Mouse (Mus musculus): Measurements from ENCODE around the gene Ninj2.

The Ninj2 gene

DNA sequence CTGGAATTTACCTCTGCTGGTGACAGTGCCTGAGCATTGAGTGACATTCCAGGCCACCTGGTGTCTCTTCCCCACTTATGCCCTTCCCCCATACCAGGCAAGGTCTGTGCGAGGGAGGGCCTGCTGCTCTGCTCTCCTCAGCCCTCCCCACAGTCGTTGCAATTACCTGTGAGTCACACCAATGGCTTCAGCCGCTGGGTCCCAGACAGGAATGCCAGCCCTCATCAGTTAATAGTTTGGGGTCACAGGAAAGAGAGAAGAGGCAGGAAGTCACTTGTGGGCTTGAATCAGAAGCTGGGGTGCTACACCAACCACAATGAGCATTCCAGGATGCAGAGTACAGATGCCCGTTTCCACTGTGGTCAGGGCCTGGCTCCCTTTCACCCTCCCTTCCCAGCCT, 41.6 kb downstream of the Ninj2 start:
- peak; percentile 59 for DNase-seq (ENCODE audit: low read depth, low spot score)

DNA sequence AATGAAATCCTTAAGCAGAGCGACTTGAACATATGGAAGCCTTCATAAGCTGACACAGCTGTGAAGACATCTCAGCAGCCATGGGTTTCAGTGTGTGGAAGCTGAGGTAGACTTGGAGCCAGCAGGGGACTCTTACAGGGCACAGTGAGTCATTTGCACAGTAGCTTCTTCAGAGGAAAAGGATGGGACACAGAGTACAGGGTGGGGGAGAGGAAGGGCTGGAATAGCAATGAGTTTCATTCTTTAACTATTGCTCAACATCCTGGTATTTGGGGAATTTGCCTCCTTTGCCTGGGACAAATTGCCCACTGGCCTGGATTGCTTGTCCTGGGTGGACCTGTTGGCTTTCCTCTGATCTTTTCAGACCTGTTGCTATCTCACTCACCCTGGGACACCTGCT, 52.3 kb downstream of the Ninj2 start:
- no peak for DNase-seq (ENCODE audit: low read depth, low spot score)

DNA sequence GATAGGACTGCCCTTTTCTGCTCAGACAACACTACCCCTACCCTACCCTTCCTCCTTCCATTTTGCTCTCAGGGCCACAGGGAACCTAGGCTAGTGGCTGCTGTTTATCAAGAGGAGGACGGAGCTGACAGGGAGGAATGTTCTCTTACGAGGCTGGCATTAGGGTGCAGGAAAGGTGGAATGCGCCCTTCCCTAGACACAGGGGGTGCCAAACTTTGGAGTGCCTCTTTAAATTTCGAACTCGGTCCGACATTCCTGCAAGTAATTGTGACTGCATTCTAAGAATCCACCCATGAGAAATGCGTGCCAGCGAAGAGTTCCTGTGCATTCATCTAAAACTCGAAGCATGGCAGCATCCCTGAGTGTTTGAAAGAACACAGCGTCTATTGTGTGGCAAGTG, 53.5 kb downstream of the Ninj2 start:
- no peak for DNase-seq (ENCODE audit: low read depth, low spot score)

DNA sequence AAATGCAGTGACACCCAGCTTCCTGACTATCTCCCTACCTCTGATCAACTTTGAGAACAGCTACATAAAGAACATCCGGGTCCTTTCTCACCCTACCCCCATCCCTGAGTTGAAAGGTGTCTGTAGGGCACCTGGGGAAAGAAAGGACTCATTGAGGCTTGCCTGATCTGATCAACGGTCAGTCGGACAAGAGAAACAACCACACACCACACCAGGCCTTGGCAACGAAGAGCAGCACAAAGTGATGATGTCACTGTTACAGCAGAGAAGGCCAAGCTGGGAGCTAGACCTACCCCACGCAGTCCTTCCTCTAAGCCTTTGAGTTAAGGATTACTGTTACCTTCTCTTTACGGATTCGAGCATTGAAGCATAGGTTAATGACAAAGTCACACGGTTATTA, 54.3 kb downstream of the Ninj2 start:
- DNase-seq (ENCODE audit: low read depth, low spot score): no peak

DNA sequence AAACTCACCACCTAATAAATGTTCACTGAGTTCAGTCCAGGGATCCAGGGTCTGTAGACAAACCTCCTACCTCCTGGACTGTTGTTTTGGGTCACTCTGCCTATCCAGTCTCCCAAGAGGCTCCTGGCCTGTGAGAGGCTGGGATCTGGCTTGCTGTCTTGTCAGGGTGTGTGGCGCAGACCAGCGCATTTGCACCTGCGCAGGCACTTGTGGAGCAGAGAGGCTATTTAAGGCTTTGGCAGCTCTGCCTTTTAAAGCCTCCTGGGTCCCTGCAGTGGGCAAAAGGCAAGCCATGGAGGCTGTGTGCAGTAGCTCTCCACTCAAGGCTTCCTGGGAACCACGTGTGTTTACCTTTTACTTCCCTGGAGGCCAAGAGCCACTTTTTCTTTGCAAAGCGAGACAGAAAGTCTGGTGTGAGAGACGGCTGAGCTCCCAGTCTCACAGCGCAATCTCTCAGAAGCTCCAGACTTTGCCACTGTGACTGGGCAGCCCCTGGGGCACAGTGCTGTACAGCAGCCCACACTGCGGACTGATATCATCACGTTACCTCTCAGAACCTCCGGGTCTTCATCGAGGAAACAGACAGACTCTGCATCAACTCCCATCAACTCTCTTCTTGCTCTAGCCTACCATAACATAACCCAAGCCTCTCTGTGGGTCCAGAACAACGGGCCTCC, 55.7 kb downstream of the Ninj2 start:
- no peak for DNase-seq (ENCODE audit: low read depth, low spot score)

DNA sequence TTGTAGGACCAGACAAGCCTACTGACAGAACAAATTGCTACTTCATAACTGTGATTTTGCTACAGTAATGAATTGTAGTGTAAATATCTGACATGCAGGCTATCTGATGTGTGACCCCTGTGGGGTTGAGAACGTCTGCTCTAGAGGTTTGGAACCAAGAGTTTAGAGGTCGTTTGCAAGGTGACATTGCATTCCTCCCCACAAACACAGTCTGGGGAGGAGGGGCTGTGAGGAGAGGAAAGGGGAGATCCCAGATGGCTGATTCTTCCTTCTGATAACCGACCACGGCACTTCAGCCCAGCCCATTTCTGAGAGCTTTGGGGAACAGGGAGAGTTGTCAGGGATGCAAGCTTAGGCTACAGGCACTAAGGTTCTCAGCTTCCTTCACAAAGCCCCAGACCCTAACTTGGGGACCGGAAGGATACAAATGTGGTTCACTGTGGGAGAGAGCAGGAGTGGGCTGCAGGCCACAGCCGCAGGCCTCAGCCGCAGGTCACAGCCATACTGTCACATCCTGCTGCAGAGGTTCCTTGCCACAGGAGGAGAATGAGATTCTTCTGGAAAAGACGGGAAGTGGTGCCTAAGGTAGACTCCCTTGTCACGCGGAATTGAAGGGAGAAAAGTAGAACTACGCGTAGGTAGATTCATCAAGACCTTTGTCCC, 56.4 kb downstream of the Ninj2 start:
- peak; percentile 64 for DNase-seq (ENCODE audit: low read depth, low spot score)

DNA sequence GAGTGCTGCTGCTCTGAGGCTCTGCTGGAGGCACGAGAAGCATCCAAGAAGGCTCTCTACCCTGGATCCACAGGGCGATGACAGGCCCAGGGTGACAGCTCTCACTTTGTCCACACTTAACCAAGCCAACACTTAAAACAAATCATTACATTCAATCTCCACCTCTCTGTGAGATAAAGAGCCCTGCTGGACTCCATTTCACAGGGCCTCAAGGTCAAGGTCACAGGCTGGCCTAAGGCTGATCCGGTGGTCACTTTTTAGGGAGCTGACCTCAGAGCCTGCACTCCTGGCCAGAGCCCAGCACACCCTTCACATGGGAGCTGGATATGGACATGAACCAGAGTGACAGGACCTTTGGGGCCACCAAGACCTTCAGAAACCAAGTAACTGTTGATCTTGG, 57.1 kb downstream of the Ninj2 start:
- no peak for DNase-seq (ENCODE audit: low read depth, low spot score)

DNA sequence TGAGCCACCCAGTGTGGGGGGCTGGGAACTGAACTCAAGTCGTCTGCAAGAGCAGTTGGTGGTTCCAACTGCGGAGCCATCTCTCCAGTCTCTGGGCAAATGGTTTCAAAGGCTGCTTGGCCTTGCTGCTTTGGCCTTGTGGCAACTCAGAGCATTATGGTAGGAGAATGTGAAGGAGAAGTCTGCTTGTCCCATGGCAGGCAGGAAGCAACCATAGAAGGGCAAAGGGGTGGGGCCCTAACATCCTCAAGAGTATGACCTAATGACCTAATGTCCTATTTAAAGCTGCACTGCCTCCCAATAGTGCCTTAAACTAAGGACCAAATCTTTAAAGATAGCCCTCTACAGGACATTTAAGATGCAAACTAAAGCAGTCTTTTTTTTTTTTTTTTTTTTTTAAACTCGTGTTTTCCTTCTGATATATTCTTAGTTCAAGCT, 58.5 kb downstream of the Ninj2 start:
- peak; percentile 51 for DNase-seq (ENCODE audit: low read depth, low spot score)

DNA sequence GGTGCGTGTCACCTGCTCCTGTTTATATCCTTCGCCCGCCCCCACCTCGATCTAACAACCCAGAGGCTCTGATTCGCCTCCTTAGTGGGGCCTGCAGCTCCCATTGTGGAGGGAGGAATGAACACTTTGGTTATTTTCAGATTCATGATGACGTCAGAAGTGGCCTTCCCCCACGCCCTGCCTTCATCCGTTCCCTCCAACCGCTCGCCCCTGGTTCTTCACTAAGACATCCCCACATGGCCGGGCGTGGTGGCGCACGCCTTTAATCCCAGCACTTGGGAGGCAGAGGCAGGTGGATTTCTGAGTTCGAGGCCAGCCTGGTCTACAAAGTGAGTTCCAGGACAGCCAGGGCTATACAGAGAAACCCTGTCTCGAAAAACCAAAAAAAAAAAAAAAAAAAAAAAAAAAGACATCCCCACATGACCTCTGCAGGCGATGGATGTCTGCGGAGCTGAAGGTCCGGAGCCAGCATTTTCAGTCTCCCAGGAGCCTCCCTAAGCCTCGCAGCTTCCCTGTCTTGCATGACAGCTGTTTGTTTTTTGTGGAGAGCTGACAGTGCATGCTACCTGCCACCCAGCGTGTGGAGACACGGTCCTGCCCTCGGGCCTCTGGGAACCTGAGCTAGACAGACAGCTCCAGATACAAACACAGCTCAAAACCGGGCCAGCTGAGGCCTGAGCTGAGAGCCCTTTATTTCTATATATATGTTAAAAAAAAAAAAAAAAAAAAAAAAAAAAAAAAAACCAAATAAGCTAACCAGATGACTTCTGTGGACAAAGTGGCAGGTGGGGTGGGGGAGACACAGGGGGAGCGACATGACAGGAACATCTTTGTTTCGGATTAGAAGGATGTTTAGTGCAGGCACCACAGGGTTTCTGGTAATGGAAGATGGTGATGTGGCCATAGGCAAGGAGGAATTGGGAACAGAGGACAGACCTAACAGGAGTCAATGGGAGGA, 59.9 kb downstream of the Ninj2 start:
- DNase-seq (ENCODE audit: low read depth, low spot score): peak; percentile 52

DNA sequence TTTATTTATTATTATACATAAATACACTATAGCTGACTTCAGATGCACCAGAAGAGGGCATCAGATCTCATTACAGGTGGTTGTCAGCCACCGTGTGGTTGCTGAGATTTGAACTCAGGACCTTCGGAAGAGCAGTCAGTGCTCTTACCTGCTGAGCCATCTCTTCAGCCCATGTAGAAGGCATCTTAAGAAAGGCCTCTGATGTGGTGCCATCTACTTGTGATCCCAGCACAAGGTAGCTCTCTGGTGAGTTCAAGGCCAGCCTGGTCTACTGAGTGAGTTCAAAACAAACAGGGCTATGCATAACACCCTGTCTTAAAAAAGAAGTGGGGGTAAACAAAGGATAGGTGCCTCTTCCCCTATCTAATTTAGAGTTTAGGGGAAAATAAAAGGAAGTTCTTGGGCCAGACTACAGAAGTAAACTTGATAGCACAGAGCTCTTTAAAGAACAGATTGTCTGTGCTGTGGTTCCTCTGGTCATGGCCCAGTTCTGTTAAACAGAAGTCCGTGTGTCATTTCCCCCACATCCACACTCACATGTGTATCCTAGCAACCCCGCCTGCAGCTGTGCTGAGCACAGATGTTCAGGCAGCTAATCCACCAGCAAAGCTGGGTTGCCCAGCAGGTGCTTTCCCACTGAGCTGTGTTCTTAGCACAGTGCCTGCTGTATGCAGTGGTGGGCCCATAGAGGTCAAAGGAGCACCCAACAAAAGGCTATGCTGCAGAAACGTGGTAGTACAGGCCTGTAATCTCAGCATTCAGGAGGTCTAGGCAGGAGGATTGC, 61.6 kb downstream of the Ninj2 start:
- no peak for DNase-seq (ENCODE audit: low read depth, low spot score)

DNA sequence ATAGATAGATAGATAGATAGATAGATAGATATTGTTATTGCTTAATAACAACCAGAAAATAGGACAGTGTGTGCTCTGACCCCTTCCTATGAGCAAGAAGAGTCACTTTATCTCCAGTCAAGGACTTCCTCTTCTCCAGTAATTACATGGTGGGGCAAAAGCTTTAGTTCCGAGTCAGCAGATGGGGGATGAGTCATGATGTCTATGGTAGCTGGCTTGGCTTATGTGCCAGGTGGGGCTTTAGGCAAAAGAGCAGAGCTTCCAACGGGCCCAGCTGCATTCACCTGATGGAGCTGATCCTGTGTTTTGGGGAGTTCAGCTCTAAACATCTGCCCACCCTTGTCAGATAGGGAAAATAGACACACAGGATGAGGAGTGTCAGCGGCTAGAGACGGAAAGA, 62.4 kb downstream of the Ninj2 start:
- DNase-seq (ENCODE audit: low read depth, low spot score): no peak

DNA sequence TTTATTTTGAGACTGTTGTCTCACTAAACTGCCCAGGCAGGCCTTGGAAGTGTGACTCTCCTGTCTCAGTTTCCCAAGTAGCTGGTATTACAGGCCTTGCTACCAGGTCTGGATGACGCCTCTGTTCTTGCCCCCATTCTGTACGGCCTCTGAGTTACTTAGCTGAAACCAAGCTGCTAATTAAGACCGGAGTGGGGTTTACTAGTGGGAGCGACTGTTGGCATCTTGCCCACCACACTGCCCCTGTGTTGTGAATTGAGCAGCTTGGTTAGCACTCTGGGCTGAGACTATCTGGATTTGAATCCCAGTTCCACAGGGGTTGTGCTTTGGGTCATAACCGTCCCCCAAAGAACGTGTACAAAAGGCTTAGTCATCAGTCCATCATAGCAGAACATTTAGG, 64.3 kb downstream of the Ninj2 start:
- no peak for DNase-seq (ENCODE audit: low read depth, low spot score)

DNA sequence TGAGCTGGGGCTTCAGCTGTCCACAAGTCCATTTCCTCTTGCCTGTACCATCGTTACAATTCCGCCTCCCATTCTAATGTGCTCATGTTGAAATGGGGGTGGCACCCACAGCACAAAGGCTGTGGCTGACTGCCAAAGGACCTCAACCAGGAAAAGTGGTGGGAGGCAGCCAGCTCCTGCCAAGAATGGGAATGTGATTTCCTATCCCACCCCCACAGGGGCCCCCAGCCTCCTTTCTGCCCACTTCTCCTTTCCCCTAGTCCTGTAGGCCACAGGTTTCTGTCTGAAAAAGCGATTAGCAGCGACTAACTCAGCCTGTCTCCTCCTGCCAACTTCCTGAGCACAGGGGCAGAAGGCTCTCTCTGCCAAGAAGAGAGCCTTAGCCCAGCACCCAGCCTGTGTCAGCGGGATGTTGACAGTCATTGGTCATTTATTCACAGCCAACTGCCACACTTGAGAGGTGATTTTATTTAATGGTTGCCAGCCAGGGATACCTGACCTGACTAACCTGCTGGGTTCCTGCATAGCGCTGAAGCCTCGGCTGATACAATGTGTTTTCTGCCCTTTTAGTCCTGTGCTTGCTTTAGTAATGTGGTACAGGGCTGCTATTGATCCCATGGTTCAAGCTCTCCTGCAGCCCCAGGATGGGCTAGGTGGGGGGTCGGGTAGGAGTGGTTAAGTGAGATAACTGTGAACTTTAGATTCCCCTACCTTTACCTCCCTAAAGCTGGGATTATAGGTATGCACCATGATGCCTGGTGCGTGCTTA, 66.2 kb downstream of the Ninj2 start:
- no peak for DNase-seq (ENCODE audit: low read depth, low spot score)

DNA sequence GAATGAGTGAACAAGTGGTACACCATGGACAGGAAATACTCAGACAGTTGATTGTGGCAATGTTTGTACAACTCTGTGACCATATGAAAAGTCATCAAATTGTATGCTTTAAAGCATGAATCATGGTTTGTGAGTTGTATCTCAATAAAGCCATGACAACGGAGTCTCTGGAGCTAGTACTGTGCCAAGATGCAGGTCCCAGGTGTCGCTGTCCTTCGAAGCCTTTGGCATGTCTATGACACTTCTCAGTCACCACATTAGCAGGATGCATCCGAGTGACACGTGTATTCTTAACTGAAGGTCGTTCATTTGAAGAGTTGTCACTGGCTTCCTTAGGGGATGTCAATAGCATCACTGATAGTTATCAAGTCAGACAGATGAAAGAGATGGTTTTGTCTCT, 69.8 kb downstream of the Ninj2 start:
- DNase-seq (ENCODE audit: low read depth, low spot score): no peak

DNA sequence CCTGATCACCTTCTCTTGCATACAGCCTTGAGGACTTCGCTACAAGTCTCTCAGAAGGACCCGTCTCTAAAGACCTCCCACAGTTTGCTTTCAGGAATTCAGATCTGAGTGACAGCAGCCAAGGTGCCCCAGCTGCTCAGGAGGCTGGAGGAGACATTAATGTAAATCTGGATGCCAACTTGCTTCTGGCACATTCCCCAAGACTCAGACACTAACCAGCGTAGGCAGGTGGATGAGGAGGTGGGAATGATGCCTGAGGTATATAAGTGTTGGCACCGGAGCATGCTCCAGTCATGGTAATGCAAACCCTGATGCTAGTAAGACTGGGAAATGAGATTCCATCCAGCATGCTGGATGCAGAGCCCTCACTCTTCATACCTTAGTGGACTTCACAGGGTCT, 71.6 kb downstream of the Ninj2 start:
- no peak for DNase-seq (ENCODE audit: low read depth, low spot score)

DNA sequence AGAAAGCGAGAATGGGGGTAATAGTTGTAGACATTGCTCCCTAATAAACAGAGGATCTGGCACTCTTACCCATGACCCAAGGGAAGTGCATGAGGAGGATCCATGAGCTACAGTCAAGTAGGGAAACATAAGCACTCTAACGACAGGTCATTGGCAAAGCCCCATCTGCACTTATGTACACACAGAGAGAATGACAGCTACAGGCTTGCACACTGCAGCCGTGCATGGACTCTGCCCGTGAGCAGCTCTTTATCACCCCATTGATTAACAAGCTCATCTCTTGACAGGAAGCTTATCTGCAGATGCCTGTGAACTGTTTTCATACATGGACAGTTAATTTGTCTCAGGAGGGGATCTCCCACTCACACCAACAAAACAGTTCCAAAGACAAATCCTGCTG, 74.4 kb downstream of the Ninj2 start:
- DNase-seq (ENCODE audit: low read depth, low spot score): no peak

DNA sequence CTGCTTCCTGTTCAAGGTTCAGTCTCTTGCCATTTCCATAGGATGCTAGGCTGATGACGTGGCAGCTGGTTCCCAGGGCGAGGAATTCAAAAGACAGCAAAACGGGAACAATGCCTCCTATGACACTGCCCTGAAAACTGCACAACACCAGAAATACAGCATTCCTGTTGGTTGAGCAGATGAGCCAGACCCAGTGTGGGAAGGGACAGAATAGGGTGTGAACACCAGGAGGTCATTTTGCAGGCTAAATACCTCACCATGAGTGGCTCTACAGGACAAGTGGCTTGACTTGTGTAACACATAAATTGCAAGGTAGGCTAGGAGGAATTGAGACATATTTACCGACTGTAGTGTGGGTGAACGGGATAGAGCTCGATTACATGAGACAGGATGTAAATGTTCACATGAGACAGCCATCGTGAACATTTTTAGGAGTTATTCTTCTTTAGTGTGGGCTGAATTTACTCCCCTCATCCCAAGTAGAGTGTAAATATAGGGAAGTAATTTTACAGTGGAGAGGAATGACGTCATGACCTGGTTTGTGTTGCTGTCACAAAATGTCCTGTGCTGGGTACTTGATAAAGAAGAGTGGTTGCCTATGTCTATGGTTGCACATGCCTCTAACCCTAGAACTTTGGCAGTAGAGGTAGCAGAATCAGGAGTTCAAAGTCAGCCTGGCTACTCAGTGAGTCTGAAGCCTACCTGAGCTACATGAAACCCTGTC, 79.3 kb downstream of the Ninj2 start:
- DNase-seq (ENCODE audit: low read depth, low spot score): peak; percentile 69

DNA sequence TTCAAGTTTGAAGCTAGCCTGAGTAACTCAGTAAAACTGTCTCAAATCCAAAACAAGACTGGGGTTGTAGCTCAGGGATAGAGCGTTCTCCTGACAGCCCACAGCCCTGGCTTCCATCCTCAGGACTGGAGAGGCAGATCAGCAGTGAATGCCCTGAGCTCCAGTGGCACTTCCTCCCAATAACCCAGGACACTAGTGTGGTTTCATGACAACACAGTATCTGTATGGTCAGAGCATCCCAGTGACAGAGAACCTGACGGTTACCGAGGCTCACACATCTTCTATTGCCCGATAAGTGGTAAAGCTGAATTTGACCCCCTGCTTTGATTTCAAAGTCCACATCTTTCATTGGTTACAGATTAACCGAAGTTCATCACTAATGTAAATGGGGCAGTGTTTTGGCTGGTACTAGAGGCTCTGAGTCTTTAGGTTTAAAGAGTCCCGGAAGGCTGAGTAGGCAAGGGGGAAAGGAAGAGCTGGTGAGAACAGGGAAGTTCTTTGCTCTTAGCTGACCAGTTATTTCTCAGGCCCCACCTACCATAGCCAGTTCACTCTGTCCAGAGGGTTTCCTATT, 81.0 kb downstream of the Ninj2 start:
- no peak for DNase-seq (ENCODE audit: low read depth, low spot score)

DNA sequence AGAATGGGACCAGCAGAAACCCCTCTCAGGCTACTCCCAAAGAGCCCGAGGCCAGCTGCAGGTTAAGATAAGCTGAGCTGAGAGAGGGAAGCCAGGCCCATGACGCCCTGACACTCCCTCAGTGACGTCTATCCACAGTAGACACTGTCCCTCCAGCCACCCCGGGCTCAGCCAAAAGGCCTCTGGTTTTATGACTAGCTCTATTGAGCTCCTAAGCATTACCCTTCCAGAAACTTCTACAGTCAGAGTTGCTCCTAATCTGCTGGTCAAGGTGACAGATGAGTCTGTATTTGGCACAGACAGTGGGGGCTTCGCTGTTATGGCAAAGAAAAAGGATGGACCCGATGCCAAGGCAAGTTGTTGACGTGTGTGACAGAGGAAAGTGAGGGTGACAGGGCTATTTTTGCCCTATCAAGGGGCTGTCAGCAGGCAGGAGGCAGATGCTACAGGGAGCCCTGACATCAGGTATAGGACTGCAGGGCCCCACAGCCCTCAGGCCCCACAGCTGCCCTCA, 81.5 kb downstream of the Ninj2 start:
- no peak for DNase-seq (ENCODE audit: low read depth, low spot score)

DNA sequence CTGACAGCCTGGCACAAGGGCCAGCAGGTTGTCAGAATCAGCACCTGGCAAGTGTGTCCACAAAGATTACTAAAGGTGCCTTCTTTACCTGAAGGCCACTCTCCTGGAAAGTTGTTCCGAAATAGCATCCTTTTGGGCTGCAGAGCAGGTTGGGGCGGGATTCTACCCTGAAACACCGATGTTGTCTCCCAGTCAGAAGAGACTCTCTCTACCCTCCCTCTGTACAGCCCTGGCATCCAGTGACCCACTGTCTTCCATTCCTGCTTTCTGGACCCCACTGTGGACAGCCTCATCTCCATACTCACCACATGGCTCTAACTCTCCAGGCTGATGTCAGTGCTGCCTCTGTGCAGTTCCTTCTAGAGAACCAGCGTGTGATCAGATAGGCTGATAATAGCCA, 82.5 kb downstream of the Ninj2 start:
- DNase-seq (ENCODE audit: low read depth, low spot score): no peak

Data from ZHBTc4 (cell line).